Mouse (Mus musculus) embryonic facial prominence, embryonic 13.5 days (tissue): ENCODE data around the gene Zdhhc11. TPM values are rescaled to one million over a fixed set of nuclear protein-coding genes. Genes with fewer than 3 reads are reported as not detected.

Source experiments
- ATAC-seq: fragments of 200-750 bp; cut with Nextera tagmentation; 2 replicates; pipeline ENCODE4 v1.8.0; 2017; ENCODE audit warnings: low read depth; ENCODE audit not compliant: insufficient number of reproducible peaks, insufficient read depth, low FRiP score, low TSS enrichment
- H3K27ac ChIP-seq: fragments of 300-500 bp; sonication (generic); 2 replicates; pipeline ENCODE4 v1.5.1; 2015; ENCODE audit warnings: moderate library complexity, mild to moderate bottlenecking, inconsistent platforms
- H3K27me3 ChIP-seq: fragments of 300-500 bp; sonication (generic); 2 replicates; pipeline ENCODE4 v1.6.1; 2015; ENCODE audit warnings: mild to moderate bottlenecking, inconsistent platforms
- H3K36me3 ChIP-seq: fragments of 300-500 bp; sonication (generic); 2 replicates; pipeline ENCODE4 v1.6.1; 2015; ENCODE audit warnings: mild to moderate bottlenecking, inconsistent platforms
- H3K4me1 ChIP-seq: fragments of 300-500 bp; sonication (generic); 2 replicates; pipeline ENCODE4 v1.6.1; 2015; ENCODE audit warnings: inconsistent platforms
- H3K4me2 ChIP-seq: fragments of 300-500 bp; sonication (generic); 2 replicates; pipeline ENCODE4 v1.6.1; 2015; ENCODE audit warnings: moderate library complexity, mild to moderate bottlenecking, inconsistent platforms
- H3K4me3 ChIP-seq: fragments of 300-500 bp; sonication (generic); 2 replicates; pipeline ENCODE4 v1.5.1; 2015; ENCODE audit warnings: mild to moderate bottlenecking, inconsistent platforms
- H3K9ac ChIP-seq: fragments of 300-500 bp; sonication (generic); 2 replicates; pipeline ENCODE4 v1.6.1; 2015; ENCODE audit warnings: mild to moderate bottlenecking, inconsistent platforms
- H3K9me3 ChIP-seq: fragments of 300-500 bp; sonication (generic); 2 replicates; pipeline ENCODE4 v1.6.1; 2016; ENCODE audit warnings: inconsistent platforms
- WGBS: fragments of 180-500 bp; shearing (Covaris S2); methylation state at CpG from one replicate; pipeline ENCODE4 v1.1.7; 2015; ENCODE audit warnings: mixed read lengths; 5-methylcytosine and 5-hydroxymethylcytosine counted together
- polyA plus RNA-seq: library from polyadenylated mRNA; unstranded; fragments of >200 nt; fragmentation: Nextera tagmentation; extraction: Ambion mirVana; gene quantifications from 2 replicates; pipeline ENCODE4 v1.2.1, GENCODE M21; 2015

Zdhhc11 gene
- not detected in 2 replicates for polyA plus RNA-seq

DNA sequence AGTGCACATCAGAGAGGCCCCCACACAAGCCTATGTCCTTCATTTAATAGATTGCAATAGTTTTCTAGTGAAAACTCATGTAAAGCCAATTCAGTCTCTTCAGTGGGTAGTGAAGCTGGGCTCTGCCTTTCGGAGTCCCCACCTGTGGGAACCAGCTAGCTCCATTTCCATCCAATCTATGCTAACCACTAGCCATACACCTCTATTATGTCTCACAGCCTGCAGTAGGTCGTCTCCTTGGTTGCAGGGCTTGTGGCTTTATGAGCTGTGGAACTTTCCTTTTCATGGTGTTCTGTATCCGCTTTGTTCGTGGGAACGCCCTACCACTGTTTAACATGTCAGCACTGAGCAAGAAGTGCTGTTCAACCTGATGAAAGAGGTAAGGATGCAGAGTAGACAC lies at the start of gene Zdhhc11:
TSS of gene Zdhhc11 (plus strand) at position 301 of the 400 bp plus-strand sequence.
- Histone ChIP-seq H3K27me3 (no peaks in the 10 kb centered on the region), H3K27ac (no peak within 1 kb of the TSS), H3K36me3 (peaks cover 41% of the 10 kb centered on the region), H3K9me3 (no peaks in the 10 kb centered on the region), H3K4me3 (no peak within 1 kb of the TSS), H3K4me1 (no peaks in the 10 kb centered on the region), H3K4me2 (no peak within 1 kb of the TSS), H3K9ac (no peak within 1 kb of the TSS)
- 87% methylated on average over 5 of the region's 5 CpGs for WGBS
- no peak for ATAC-seq

DNA sequence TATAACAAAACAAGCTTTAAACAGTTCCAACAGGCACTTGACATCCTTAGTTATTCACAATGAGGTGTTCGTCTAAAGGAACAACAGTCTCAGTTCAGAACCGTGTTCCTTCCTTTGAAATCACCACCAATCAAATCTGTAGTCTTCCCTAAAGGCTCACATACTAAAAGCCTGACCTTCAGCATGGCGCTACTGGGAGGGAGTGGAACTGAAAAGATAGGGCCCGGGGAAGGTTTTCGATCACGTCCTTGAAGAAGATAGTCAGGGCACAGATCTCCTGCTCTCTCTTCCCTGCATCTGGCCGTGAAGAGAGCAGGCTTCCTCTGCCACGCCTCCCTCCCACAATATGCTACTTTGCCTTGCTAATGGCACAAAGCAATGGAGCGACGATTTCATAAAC lies 31.4 kb upstream of the Zdhhc11 start:
- no peak overlapping the region for H3K4me2 ChIP-seq
- no peak for ATAC-seq
- H3K36me3 ChIP-seq: peaks cover 66% of the 10 kb centered on the region
- H3K4me3 ChIP-seq: no peak overlapping the region
- no peak overlapping the region for H3K9ac ChIP-seq
- 91% methylated on average over 10 of the region's 10 CpGs for WGBS
- H3K27ac ChIP-seq: no peak overlapping the region
- peaks cover 8% of the 10 kb centered on the region for H3K4me1 ChIP-seq
- H3K27me3 ChIP-seq: no peaks in the 10 kb centered on the region
- H3K9me3 ChIP-seq: no peaks in the 10 kb centered on the region

- Histone ChIP-seq H3K4me3 (peak overlapping the region; percentile 82), H3K36me3 (peaks cover 55% of the 10 kb centered on the region), H3K4me2 (peak overlapping the region; percentile 80), H3K9me3 (no peaks in the 10 kb centered on the region), H3K4me1 (peaks cover 16% of the 10 kb centered on the region), H3K9ac (peak overlapping the region; percentile 81), H3K27ac (no peak overlapping the region), H3K27me3 (no peaks in the 10 kb centered on the region)
- 0 out of 2 replicates have a peak, but pooled peaks have one; percentile 45 for ATAC-seq
- 9% methylated on average over 5 of the region's 5 CpGs for WGBS
Observed at GRCm38 (mm10) chr13:73936938-73937320, 26.7 kb upstream of the Zdhhc11 start.

GRCm38 (mm10) chr13:73937321-73938176 lies 26.1 kb upstream of the Zdhhc11 start, which contains the start of the genes Trip13 and Brd9:
TSS of gene Trip13 (minus strand) at chr13:73937784.
TSS of gene Brd9 (plus strand) at chr13:73937811.
- H3K9me3 ChIP-seq: no peaks in the 10 kb centered on the region
- peak within 1 kb of the TSS; percentile 91 for H3K27ac ChIP-seq
- peaks cover 16% of the 10 kb centered on the region for H3K4me1 ChIP-seq
- H3K4me2 ChIP-seq: peak within 1 kb of the TSS; percentile 80
- under 1% methylated on average over 82 of the region's 82 CpGs for WGBS
- H3K9ac ChIP-seq: peak within 1 kb of the TSS; percentile 81
- no peaks in the 10 kb centered on the region for H3K27me3 ChIP-seq
- peak; percentile 95 for ATAC-seq
- peak within 1 kb of the TSS; percentile 82 for H3K4me3 ChIP-seq
- peaks cover 57% of the 10 kb centered on the region for H3K36me3 ChIP-seq

GRCm38 (mm10) chr13:73938177-73938560 lies 25.5 kb upstream of the Zdhhc11 start:
- no peak for ATAC-seq
- H3K4me3 ChIP-seq: peak overlapping the region; percentile 82
- WGBS: 41% methylated on average over 13 of the region's 13 CpGs
- H3K4me2 ChIP-seq: peak overlapping the region; percentile 80
- H3K4me1 ChIP-seq: peaks cover 16% of the 10 kb centered on the region
- H3K9me3 ChIP-seq: no peaks in the 10 kb centered on the region
- H3K27ac ChIP-seq: peak overlapping the region; percentile 91; the same call in 1 of the 2 replicates
- H3K27me3 ChIP-seq: no peaks in the 10 kb centered on the region
- H3K36me3 ChIP-seq: peaks cover 59% of the 10 kb centered on the region
- H3K9ac ChIP-seq: peak overlapping the region; percentile 81

DNA sequence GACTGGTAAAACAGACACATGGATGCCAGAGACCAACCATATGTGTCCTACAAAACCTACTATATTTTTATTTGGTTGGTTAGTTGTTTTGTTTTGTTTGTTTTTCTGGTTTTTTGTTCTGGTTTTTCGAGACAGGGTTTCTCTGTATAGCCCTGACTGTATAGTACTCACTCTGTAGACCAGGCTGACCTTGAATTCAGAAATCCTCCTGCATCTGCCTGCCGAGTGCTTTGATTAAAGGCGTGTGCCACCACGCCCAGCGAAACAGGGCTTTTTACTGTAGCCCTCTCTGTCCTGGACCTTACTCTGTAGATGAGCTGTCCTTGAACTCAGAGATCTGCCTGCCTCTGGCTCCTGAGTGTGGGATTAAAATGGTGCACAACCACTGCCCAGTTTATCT lies 24.6 kb upstream of the Zdhhc11 start:
- H3K36me3 ChIP-seq: peaks cover 66% of the 10 kb centered on the region
- no peak overlapping the region for H3K9ac ChIP-seq
- H3K27me3 ChIP-seq: no peaks in the 10 kb centered on the region
- no peak overlapping the region for H3K4me3 ChIP-seq
- 90% methylated on average over 5 of the region's 5 CpGs for WGBS
- no peak overlapping the region for H3K27ac ChIP-seq
- no peaks in the 10 kb centered on the region for H3K9me3 ChIP-seq
- peaks cover 16% of the 10 kb centered on the region for H3K4me1 ChIP-seq
- no peak overlapping the region for H3K4me2 ChIP-seq
- no peak for ATAC-seq

DNA sequence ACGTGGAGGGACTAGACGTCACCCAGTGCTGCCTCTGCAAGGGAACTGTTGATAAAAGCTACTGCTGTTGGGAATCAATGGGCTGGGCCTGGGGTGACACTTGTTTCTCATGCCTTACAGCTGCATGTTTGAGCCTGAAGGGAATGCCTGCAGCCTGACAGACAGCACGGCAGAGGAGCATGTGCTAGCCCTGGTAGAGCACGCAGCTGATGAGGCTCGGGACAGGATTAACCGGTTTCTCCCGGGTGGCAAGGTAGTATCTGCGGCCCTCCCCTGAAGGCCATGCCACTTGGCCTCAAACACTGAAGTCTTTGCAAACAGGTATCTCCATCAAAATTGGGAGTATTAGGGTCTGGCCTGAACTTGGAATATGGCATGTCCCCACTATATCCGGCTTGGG lies 19.0 kb upstream of the Zdhhc11 start:
- no peak overlapping the region for H3K27ac ChIP-seq
- peaks cover 93% of the 10 kb centered on the region for H3K36me3 ChIP-seq
- H3K9ac ChIP-seq: no peak overlapping the region
- H3K9me3 ChIP-seq: no peaks in the 10 kb centered on the region
- 87% methylated on average over 9 of the region's 9 CpGs for WGBS
- no peaks in the 10 kb centered on the region for H3K4me1 ChIP-seq
- no peak overlapping the region for H3K4me3 ChIP-seq
- no peak for ATAC-seq
- H3K4me2 ChIP-seq: no peak overlapping the region
- no peaks in the 10 kb centered on the region for H3K27me3 ChIP-seq

GRCm38 (mm10) chr13:73953551-73954130 lies 10.0 kb upstream of the Zdhhc11 start:
- H3K9ac ChIP-seq: no peak overlapping the region
- no peak for ATAC-seq

DNA sequence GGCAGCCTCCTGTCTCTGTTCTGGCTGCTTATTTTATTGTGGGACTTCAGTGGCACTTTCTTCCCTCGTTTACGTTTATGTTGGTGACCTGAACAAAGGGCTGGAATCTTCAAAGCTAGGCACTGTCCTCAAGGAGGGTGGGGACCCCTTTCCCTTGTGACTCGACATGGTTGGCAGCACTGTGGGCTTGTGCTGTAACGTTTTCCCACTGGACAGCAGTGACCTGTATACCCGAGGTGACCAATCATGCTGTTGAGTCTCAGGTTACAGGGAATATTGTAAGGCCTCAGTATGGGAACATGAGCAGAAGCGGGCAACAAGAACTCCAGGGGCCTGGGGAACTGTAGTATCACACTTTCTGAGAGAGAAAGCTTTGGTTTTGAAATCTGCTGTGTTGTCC lies 9.0 kb upstream of the Zdhhc11 start:
- 58% methylated on average over 6 of the region's 6 CpGs for WGBS
- Histone ChIP-seq H3K4me2 (no peak overlapping the region), H3K27ac (no peak overlapping the region), H3K27me3 (no peaks in the 10 kb centered on the region), H3K4me3 (no peak overlapping the region), H3K9ac (no peak overlapping the region), H3K9me3 (no peaks in the 10 kb centered on the region), H3K36me3 (peaks cover 95% of the 10 kb centered on the region), H3K4me1 (no peaks in the 10 kb centered on the region)
- no peak for ATAC-seq

More at GRCm38 (mm10) chr13:73953551-73954130, 10.0 kb upstream of the Zdhhc11 start:
- Histone ChIP-seq H3K4me1 (no peaks in the 10 kb centered on the region), H3K27me3 (no peaks in the 10 kb centered on the region), H3K9me3 (no peaks in the 10 kb centered on the region), H3K36me3 (peaks cover 95% of the 10 kb centered on the region), H3K27ac (no peak overlapping the region), H3K4me2 (no peak overlapping the region), H3K4me3 (no peak overlapping the region)
- 88% methylated on average over 1 of the region's 1 CpGs for WGBS

DNA sequence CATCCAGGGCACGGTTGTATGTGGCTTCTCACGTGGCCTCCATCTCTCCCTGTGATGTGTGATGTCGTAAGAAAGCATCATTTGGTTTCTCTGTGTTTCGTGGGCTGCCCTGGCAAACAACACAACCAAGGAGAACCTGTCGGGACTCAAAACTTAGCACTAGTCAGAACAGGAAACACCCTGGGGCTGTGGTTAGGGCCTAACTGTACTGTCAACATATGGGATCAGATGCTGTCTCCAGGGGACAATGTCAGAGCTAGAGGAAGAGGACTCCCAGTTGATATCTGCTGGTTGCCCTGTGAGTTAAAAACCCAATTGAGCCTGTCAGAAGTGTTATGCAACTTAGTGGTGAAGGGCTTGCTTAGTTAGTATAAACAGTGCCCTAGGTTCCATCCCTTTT lies 8.1 kb upstream of the Zdhhc11 start:
- Histone ChIP-seq H3K4me3 (no peak overlapping the region), H3K27ac (no peak overlapping the region), H3K27me3 (no peaks in the 10 kb centered on the region), H3K9me3 (no peaks in the 10 kb centered on the region), H3K4me2 (no peak overlapping the region), H3K4me1 (no peaks in the 10 kb centered on the region), H3K9ac (no peak overlapping the region), H3K36me3 (peaks cover 95% of the 10 kb centered on the region)
- no peak for ATAC-seq
- 81% methylated on average over 5 of the region's 5 CpGs for WGBS

DNA sequence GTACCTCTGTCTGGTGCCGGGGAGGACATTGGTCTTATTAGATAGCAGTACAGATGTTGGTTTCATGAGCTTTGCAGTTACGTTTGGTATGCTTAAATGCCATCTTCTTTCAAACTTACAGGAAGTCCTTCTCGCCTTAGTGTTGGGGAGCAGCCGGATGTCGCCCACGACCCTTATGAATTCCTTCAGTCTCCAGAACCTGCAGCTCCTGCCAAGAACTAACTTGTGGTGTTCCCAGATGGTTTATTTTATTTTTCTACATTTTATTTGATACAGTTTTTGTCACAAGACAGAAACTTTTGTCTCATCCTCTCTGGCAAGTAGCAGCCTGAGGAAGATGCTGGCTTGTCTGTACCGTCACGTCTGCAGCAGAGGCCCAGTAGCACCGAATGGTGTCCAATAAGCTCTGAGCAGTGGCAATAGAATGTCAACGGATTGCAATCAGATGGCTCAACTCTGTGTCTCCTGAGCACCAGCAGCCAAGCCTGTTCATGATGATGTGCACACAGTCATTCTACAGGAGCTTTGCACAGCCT lies 3.5 kb upstream of the Zdhhc11 start:
- Histone ChIP-seq H3K9ac (no peak overlapping the region), H3K36me3 (peaks cover 73% of the 10 kb centered on the region), H3K27me3 (no peaks in the 10 kb centered on the region), H3K4me2 (no peak overlapping the region), H3K9me3 (no peaks in the 10 kb centered on the region), H3K4me1 (no peaks in the 10 kb centered on the region), H3K27ac (no peak overlapping the region), H3K4me3 (no peak overlapping the region)
- no peak for ATAC-seq
- WGBS: 92% methylated on average over 10 of the region's 10 CpGs
